Mouse (Mus musculus) gastrocnemius, adult 18-20 months (tissue): ENCODE data around the gene Asb16. TPM values are rescaled to one million over a fixed set of nuclear protein-coding genes. Genes with fewer than 3 reads are reported as not detected.
A peak's percentile ranks its signal among the peaks of the same experiment; 100 is the strongest.

ENCODE experiments used
- DNase-seq: peaks from one replicate; pipeline ENCODE4 v3.0.0; 2021; ENCODE audit warnings: low spot score
- total RNA-seq, 2 experiments: library from RNA; stranded (reverse); gene quantifications; 2 replicates each; pipeline ENCODE4 v1.2.3; 2021

The Asb16 gene
- total RNA-seq, 2 experiments from 2014 or later, result 86.0 to 97.5 TPM

- DNase-seq, result no peak
Observed at GRCm38 (mm10) chr11:102285095-102285834, 16.7 kb downstream of the Asb16 start.

GRCm38 (mm10) chr11:102287485-102287884, 18.9 kb downstream of the Asb16 start:
- no peak for DNase-seq

GRCm38 (mm10) chr11:102288027-102288804, 19.7 kb downstream of the Asb16 start:
- no peak for DNase-seq

- DNase-seq, result no peak
Observed at GRCm38 (mm10) chr11:102288913-102289312, 20.4 kb downstream of the Asb16 start.

GRCm38 (mm10) chr11:102289511-102290100, 21.1 kb downstream of the Asb16 start:
- no peak for DNase-seq

GRCm38 (mm10) chr11:102290141-102290540, 21.6 kb downstream of the Asb16 start:
- DNase-seq, result no peak

GRCm38 (mm10) chr11:102291051-102291535, 22.6 kb downstream of the Asb16 start:
- no peak for DNase-seq

- DNase-seq, result no peak
Observed at GRCm38 (mm10) chr11:102293971-102294370, 25.4 kb downstream of the Asb16 start.

GRCm38 (mm10) chr11:102294416-102294815, 25.9 kb downstream of the Asb16 start:
- no peak for DNase-seq

- no peak for DNase-seq
Observed at GRCm38 (mm10) chr11:102294887-102295597, 26.5 kb downstream of the Asb16 start.

- no peak for DNase-seq
Observed at GRCm38 (mm10) chr11:102295598-102296471, 27.3 kb downstream of the Asb16 start.

- DNase-seq, result peak; percentile 99
Observed at GRCm38 (mm10) chr11:102296491-102297472, 28.2 kb downstream of the Asb16 start, which contains the start of gene Atxn7l3. Atxn7l3 (minus strand) TSS chr11:102296631.

- no peak for DNase-seq
Observed at GRCm38 (mm10) chr11:102297577-102298556, 29.3 kb downstream of the Asb16 start.

GRCm38 (mm10) chr11:102299839-102300238, 31.3 kb downstream of the Asb16 start:
- DNase-seq, result peak; percentile 59

GRCm38 (mm10) chr11:102304141-102304540, 35.6 kb downstream of the Asb16 start:
- no peak for DNase-seq

- DNase-seq, result no peak
Observed at GRCm38 (mm10) chr11:102305359-102305758, 36.8 kb downstream of the Asb16 start.

- DNase-seq, result no peak
Observed at GRCm38 (mm10) chr11:102308104-102308503, 39.6 kb downstream of the Asb16 start.

- peak; percentile 96 for DNase-seq
Observed at GRCm38 (mm10) chr11:102308979-102309378, 40.4 kb downstream of the Asb16 start.
